Mouse (Mus musculus): ENCODE data around the gene Nppa.

- TF ChIP-seq GATA1 (IDR thresholded peaks at IDR 0.05; ENCODE audit: borderline replicate concordance, low read length) (no peak), FLI1 (IDR thresholded peaks at IDR 0.05; ENCODE audit: low read length) (no peak)
Measured at GRCm38 (mm10) chr4:147969337-147969736, 31.2 kb upstream of the Nppa start.
